Mouse (Mus musculus): Measurements from ENCODE around the gene Olfr1371. TPM values are rescaled to one million over a fixed set of nuclear protein-coding genes. Genes with fewer than 3 reads are reported as not detected.

The Olfr1371 gene
- polyA plus RNA-seq (2015; fragmentation: Nextera tagmentation; extraction: Ambion mirVana) = not detected in 2 replicates

DNA sequence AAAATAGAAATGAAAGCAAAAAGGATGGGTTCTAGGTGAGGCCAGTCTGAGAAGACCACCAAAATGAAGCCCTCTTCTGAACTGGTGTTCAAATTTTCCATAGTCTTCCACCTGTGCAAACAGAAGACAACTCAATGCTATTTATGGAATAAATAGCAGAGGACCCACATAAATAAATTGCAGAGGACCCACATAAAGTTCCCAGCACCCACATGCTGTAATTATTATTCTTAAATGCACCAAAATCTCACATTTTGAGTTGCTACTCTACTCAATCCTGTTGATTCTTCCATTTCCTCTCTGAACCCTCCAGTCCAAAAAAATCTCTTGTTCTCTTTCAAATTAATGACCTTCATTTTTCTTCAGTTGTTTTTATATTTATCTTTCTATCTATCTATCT, at the start of gene Olfr1371:
Olfr1371 (minus strand) TSS at position 101 of the 400 bp plus-strand sequence.
- Histone ChIP-seq H3K9ac (replicated peaks) (no peak within 1 kb of the TSS), H3K4me2 (replicated peaks) (no peak within 1 kb of the TSS), H3K4me1 (replicated peaks) (no peaks in the 10 kb centered on the region), H3K27ac (no peak within 1 kb of the TSS), H3K4me3 (replicated peaks) (no peak within 1 kb of the TSS), H3K9me3 (no peaks in the 10 kb centered on the region), H3K36me3 (no peaks in the 10 kb centered on the region), H3K27me3 (no peaks in the 10 kb centered on the region)
- ATAC-seq = no peak

DNA sequence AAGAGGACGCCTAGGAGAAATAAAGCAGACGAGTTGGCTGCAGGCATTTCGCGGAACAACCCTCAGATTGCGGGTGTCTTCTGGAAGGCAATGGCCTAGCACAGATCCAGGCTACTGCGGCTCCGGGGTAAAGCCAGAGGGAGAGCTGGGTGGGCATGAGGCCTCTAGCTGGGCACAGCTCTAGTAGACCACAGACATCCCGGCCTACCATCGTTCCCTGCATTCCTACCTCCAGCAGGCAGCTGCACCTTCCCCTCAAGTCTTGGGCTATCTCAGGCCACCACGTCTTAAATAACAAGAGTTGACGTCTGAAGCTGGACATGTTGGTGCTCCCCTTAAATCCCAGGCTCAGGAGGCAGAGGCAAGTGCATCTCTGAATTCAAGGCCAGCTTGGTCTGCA, 48.6 kb upstream of the Olfr1371 start:
- H3K4me2 ChIP-seq (replicated peaks) = no peak overlapping the region
- 93% methylated on average over 11 of the region's 11 CpGs for WGBS
- no peaks in the 10 kb centered on the region for H3K4me1 ChIP-seq (replicated peaks)
- H3K9me3 ChIP-seq = no peaks in the 10 kb centered on the region
- H3K4me3 ChIP-seq (replicated peaks) = no peak overlapping the region
- H3K36me3 ChIP-seq = no peaks in the 10 kb centered on the region
- H3K27me3 ChIP-seq = no peaks in the 10 kb centered on the region
- no peak for ATAC-seq
- H3K9ac ChIP-seq (replicated peaks) = no peak overlapping the region
- H3K27ac ChIP-seq = no peak overlapping the region

DNA sequence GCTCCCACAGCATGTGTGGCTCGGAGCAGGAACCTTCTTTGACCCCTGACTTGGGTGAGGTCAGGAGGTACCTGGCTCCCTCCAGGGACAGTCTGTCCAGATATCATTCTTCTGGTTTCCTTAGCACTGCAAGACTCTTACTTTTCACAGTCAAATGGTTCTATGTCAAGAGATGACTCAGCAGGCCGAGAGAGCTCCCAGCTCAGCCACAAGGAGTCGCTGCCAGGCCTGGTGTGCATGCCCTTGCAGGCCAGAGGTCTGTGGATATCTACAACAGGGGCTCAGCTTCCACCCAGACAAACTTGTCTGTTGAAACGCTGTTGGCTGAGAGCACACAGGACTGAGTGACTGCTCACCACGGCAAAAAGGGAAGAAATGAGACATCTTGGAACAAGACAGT, 48.1 kb upstream of the Olfr1371 start:
- Histone ChIP-seq H3K4me1 (replicated peaks) (no peaks in the 10 kb centered on the region), H3K9me3 (no peaks in the 10 kb centered on the region), H3K4me2 (replicated peaks) (no peak overlapping the region), H3K27ac (no peak overlapping the region), H3K9ac (replicated peaks) (no peak overlapping the region), H3K27me3 (no peaks in the 10 kb centered on the region), H3K4me3 (replicated peaks) (no peak overlapping the region), H3K36me3 (no peaks in the 10 kb centered on the region)
- 60% methylated on average over 5 of the region's 5 CpGs for WGBS
- no peak for ATAC-seq

GRCm38 (mm10) chr11:52260878-52261277, 47.1 kb upstream of the Olfr1371 start:
- Histone ChIP-seq H3K36me3 (peaks cover 3% of the 10 kb centered on the region; the same call in 1 of the 2 replicates), H3K4me3 (replicated peaks) (no peak overlapping the region), H3K27me3 (no peaks in the 10 kb centered on the region), H3K4me2 (replicated peaks) (no peak overlapping the region), H3K4me1 (replicated peaks) (no peaks in the 10 kb centered on the region), H3K27ac (no peak overlapping the region), H3K9ac (replicated peaks) (no peak overlapping the region), H3K9me3 (no peaks in the 10 kb centered on the region)
- WGBS = 53% methylated on average over 4 of the region's 4 CpGs
- ATAC-seq = no peak

GRCm38 (mm10) chr11:52258711-52259110, 44.9 kb upstream of the Olfr1371 start:
- Histone ChIP-seq H3K27me3 (no peaks in the 10 kb centered on the region), H3K9ac (replicated peaks) (no peak overlapping the region), H3K4me2 (replicated peaks) (no peak overlapping the region), H3K27ac (no peak overlapping the region), H3K4me3 (replicated peaks) (no peak overlapping the region), H3K4me1 (replicated peaks) (no peaks in the 10 kb centered on the region), H3K36me3 (peaks cover 3% of the 10 kb centered on the region; the same call in 1 of the 2 replicates), H3K9me3 (no peaks in the 10 kb centered on the region)
- 78% methylated on average over 5 of the region's 5 CpGs for WGBS
- no peak for ATAC-seq

GRCm38 (mm10) chr11:52257376-52257775, 43.6 kb upstream of the Olfr1371 start:
- no peaks in the 10 kb centered on the region for H3K27me3 ChIP-seq
- H3K27ac ChIP-seq = no peak overlapping the region
- no peaks in the 10 kb centered on the region for H3K9me3 ChIP-seq
- H3K9ac ChIP-seq (replicated peaks) = no peak overlapping the region
- WGBS = 90% methylated on average over 3 of the region's 3 CpGs
- no peak overlapping the region for H3K4me3 ChIP-seq (replicated peaks)
- peaks cover 3% of the 10 kb centered on the region; the same call in 1 of the 2 replicates for H3K36me3 ChIP-seq
- no peak overlapping the region for H3K4me2 ChIP-seq (replicated peaks)
- no peak for ATAC-seq
- H3K4me1 ChIP-seq (replicated peaks) = no peaks in the 10 kb centered on the region

- H3K4me1 ChIP-seq (replicated peaks) = no peaks in the 10 kb centered on the region
- H3K9ac ChIP-seq (replicated peaks) = no peak overlapping the region
- peaks cover 3% of the 10 kb centered on the region; the same call in 1 of the 2 replicates for H3K36me3 ChIP-seq
- no peak overlapping the region for H3K4me3 ChIP-seq (replicated peaks)
- H3K27me3 ChIP-seq = no peaks in the 10 kb centered on the region
- no peak overlapping the region for H3K4me2 ChIP-seq (replicated peaks)
- H3K9me3 ChIP-seq = no peaks in the 10 kb centered on the region
- no peak overlapping the region for H3K27ac ChIP-seq
- ATAC-seq = no peak
- 95% methylated on average over 8 of the region's 8 CpGs for WGBS
Measured at GRCm38 (mm10) chr11:52255077-52255476, 41.3 kb upstream of the Olfr1371 start.

DNA sequence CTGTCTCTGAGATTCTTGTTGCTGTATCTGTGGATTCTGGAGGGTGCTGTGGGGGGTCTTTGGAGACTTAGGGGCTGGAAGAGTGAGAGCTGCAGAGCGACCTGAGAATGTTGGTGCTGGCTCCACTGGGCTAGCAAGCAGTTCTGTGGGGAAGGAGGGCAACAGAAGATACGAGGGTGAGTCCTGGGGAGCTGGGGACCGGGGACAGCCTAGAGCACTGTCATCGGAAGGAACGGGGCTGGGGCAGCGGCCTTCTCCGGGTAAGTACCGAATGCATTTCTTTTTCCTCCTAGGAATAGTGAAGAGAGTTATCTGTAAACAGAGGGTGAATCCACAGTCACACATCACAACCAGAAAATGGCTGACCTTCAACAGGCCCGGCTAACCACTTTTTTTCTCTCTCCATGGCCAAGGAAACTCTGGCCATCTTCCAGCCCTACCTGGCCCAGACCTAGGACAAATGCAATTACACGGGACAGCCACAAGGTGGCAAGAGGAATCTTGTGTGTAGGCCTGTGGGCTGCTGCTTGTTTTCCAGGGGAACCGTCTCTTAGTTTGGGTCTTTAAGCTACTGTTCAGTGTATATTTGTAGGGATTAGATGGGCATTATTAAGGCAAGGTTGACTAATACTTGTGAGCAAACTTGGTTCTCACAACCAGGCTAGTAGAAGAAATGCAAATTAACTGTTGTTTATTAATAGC, 40.0 kb upstream of the Olfr1371 start:
- Histone ChIP-seq H3K27me3 (no peaks in the 10 kb centered on the region), H3K4me3 (replicated peaks) (no peak overlapping the region), H3K4me2 (replicated peaks) (no peak overlapping the region), H3K9me3 (no peaks in the 10 kb centered on the region), H3K4me1 (replicated peaks) (no peaks in the 10 kb centered on the region), H3K27ac (no peak overlapping the region), H3K36me3 (peaks cover 13% of the 10 kb centered on the region), H3K9ac (replicated peaks) (no peak overlapping the region)
- 65% methylated on average over 11 of the region's 11 CpGs for WGBS
- ATAC-seq = peak; percentile 81

- Histone ChIP-seq H3K4me2 (replicated peaks) (no peak overlapping the region), H3K4me3 (replicated peaks) (no peak overlapping the region), H3K4me1 (replicated peaks) (no peaks in the 10 kb centered on the region), H3K9ac (replicated peaks) (no peak overlapping the region), H3K36me3 (peaks cover 22% of the 10 kb centered on the region), H3K27me3 (no peaks in the 10 kb centered on the region), H3K9me3 (no peaks in the 10 kb centered on the region), H3K27ac (no peak overlapping the region)
- 77% methylated on average over 1 of the region's 1 CpGs for WGBS
- no peak for ATAC-seq
Measured at GRCm38 (mm10) chr11:52252692-52253091, 38.9 kb upstream of the Olfr1371 start.

DNA sequence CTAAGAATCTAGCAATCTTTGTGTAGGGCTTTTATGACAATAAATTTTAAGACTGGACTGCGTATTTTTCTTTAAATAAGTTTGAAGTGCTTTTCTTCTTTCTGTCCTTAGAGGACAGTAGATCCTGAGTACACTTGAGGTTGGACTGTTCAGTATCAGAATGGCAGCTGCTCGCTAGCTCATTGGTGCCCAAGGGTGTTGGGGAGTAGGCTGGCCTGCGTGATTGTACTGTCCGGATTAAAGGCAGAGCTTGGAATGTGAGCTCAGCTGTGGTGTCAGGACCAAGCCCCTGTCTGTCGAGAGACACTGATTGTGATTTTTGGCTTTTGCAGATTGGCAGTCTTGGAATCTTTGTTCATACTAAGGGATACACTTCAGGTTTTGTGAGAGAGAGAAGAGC, 38.0 kb upstream of the Olfr1371 start:
- Histone ChIP-seq H3K4me3 (replicated peaks) (no peak overlapping the region), H3K27ac (no peak overlapping the region), H3K4me1 (replicated peaks) (no peaks in the 10 kb centered on the region), H3K27me3 (no peaks in the 10 kb centered on the region), H3K4me2 (replicated peaks) (no peak overlapping the region), H3K9me3 (no peaks in the 10 kb centered on the region), H3K9ac (replicated peaks) (no peak overlapping the region), H3K36me3 (peaks cover 31% of the 10 kb centered on the region)
- WGBS = 71% methylated on average over 5 of the region's 5 CpGs
- no peak for ATAC-seq

DNA sequence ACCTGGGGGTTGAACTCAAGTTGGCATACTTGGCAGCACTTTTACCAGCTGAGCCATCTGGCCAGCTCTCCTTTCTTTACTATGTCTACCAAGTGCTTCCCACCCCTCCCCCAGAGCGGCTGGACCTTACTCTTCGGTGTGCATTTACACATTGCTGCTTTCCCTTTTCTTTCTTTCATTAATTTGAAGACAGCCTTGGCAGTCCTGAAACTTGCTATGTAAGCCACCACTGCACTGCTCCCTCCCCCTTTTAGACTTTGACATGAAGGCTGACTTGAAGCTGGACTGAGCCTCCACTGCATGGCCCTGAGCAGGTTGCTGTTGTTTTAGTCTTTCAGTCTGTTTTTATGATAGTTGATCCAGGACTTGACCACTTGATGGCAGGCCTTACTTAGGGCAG, 35.7 kb upstream of the Olfr1371 start:
- Histone ChIP-seq H3K9ac (replicated peaks) (no peak overlapping the region), H3K4me1 (replicated peaks) (no peaks in the 10 kb centered on the region), H3K36me3 (peaks cover 44% of the 10 kb centered on the region), H3K4me3 (replicated peaks) (no peak overlapping the region), H3K9me3 (no peaks in the 10 kb centered on the region), H3K4me2 (replicated peaks) (no peak overlapping the region), H3K27me3 (no peaks in the 10 kb centered on the region), H3K27ac (no peak overlapping the region)
- ATAC-seq = no peak
- WGBS = 91% methylated on average over 2 of the region's 2 CpGs

- 91% methylated on average over 4 of the region's 4 CpGs for WGBS
- Histone ChIP-seq H3K36me3 (peaks cover 58% of the 10 kb centered on the region), H3K9ac (replicated peaks) (no peak overlapping the region), H3K4me3 (replicated peaks) (no peak overlapping the region), H3K27ac (no peak overlapping the region), H3K27me3 (no peaks in the 10 kb centered on the region), H3K9me3 (no peaks in the 10 kb centered on the region), H3K4me2 (replicated peaks) (no peak overlapping the region), H3K4me1 (replicated peaks) (no peaks in the 10 kb centered on the region)
- no peak for ATAC-seq
Measured at GRCm38 (mm10) chr11:52240898-52241542, 27.2 kb upstream of the Olfr1371 start.
